Mouse (Mus musculus) mouse trophoblast stem cell (cell line): ENCODE results near the gene Med13l.

Experiments
- in situ Hi-C, 2 experiments: fragments of 300-500 bp; cut with MseI, MboI; formaldehyde crosslinking; loops; 2 replicates in 1 of 2; 3 replicates in 1 of 2; pipeline ENCODE4 v1.15.1; 2025

Med13l gene

DNA sequence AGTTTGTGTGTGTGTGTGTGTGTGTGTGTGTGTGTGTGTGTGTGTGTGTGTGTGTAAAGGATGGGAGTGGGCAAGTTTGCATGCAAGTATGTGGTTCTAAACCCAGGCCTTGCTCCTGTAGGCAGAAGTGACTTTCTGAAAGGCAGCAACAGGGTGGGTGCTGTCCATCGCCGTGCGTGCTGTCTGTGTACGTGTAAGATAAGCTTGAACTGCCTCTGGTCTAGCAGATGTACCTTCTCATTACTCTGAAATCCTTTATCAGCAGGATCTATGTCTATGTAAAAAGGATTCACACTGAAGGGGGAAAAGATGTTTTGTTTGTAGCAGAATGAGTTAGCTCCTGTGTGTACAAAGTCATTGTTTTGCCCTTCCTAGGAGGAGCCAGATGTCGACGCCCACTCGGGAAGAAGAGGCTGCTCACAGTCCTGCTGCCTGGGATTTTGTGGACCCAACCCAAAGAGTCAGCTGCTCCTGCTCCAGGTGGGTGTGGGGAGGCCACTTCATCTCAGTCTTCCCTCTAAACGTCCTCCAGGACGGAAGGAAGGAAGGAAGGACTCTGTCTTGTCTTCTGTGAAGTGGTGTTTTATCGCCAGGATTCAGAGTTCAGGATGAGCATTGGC, 165.5 kb downstream of the Med13l start:
- in situ Hi-C loops = no loop called here

- in situ Hi-C loops = no loop called here
Observed at GRCm38 (mm10) chr5:118727336-118727735, 166.9 kb downstream of the Med13l start.

DNA sequence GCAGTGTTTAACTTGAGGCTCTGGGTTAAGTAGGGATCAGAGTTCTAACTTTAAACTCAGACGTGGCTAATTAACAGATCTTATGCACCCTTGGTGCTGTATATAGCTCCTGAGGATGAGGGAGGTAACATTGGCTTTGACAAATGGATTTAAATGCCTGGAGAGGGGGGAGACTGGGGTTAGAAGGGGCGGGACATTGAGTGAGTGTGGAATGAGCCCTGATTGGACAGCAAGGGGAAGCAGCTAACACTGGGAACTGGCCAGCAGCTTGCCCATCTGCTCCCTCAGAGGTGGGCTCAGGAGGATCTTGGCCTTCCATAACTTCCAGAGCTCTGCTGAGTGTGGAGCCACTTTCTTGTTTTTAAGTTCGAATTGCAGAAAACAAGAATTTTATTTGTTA, 171.7 kb downstream of the Med13l start:
- in situ Hi-C loops = loop anchor here in 1 of 2 experiments (10.0 kb wide), 1 partner anchor 137 kb away; no protein-coding TSS in a partner anchor

- in situ Hi-C loops = loop anchor here in 1 of 2 experiments (10.0 kb wide), 1 partner anchor 138 kb away; no protein-coding TSS in a partner anchor
Observed at GRCm38 (mm10) chr5:118732651-118733050, 172.2 kb downstream of the Med13l start.

GRCm38 (mm10) chr5:118733566-118733965, 173.1 kb downstream of the Med13l start:
- in situ Hi-C loops = loop anchor here in 1 of 2 experiments (10.0 kb wide), 1 partner anchor 139 kb away; no protein-coding TSS in a partner anchor

DNA sequence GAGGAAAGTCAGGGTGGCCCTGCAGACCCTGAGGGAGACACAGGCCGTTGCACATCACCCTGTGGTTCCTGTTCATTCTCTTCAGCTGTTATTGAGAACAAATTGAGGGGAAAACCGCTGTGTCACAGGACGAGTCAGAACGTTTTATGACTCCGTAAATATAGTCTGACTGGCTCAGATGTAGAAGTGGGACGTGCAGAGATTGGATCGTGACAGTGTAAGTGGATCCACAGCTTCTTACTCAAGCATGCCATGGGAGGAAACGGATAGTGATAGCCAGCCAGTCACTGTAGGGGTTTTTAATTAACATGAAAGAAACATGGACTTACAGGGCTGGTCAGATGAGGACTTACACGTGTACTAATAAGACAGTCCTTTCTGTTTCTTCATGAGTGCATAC, 174.0 kb downstream of the Med13l start:
- in situ Hi-C loops = loop anchor here in 1 of 2 experiments (10.0 kb wide), 1 partner anchor 140 kb away; no protein-coding TSS in a partner anchor

GRCm38 (mm10) chr5:118735738-118736137, 175.3 kb downstream of the Med13l start:
- in situ Hi-C loops = loop anchor here in 1 of 2 experiments (10.0 kb wide), 1 partner anchor 141 kb away; no protein-coding TSS in a partner anchor

DNA sequence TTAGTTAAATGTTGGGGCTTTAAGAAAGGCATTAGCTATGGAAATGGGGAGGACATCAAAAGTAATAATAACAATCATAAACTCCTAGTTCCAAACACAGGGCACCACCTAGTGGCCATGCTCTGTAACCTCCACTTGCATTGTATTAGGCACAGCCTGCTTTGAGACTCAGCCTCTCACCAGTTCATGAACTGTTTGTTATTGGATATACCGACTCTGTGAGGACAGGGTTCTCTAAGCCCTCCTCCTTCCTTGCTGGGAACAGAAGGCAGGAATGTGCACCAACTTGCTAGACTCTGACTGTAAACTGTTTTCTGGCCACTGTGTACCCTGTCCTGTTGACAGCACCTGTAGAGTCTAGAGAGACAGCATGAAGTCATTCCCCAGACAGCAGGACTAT, 177.1 kb downstream of the Med13l start:
- in situ Hi-C loops = loop anchor here in 1 of 2 experiments (10.0 kb wide), 1 partner anchor 143 kb away; no protein-coding TSS in a partner anchor

DNA sequence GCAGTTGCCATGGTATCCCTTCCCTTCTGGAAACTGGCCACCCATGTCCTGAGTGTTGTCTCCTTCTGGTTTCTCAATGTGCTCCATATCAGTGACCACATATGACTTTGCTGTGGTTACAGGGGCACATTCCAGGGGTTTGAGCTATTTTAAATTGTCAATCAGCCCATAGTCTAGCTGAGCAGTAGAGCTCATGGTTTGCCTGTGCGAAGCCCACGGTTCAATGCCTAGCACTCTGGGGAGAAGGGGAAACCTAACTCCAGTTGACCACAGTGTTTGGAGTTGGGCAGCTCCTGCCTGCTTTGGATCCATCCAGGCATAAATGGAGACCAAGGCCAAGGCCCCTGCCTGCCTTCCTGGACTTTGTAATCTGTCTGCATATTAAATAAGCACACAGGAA, 182.6 kb downstream of the Med13l start:
- in situ Hi-C loops = no loop called here

- in situ Hi-C loops = no loop called here
Observed at GRCm38 (mm10) chr5:118747026-118747425, 186.5 kb downstream of the Med13l start.

DNA sequence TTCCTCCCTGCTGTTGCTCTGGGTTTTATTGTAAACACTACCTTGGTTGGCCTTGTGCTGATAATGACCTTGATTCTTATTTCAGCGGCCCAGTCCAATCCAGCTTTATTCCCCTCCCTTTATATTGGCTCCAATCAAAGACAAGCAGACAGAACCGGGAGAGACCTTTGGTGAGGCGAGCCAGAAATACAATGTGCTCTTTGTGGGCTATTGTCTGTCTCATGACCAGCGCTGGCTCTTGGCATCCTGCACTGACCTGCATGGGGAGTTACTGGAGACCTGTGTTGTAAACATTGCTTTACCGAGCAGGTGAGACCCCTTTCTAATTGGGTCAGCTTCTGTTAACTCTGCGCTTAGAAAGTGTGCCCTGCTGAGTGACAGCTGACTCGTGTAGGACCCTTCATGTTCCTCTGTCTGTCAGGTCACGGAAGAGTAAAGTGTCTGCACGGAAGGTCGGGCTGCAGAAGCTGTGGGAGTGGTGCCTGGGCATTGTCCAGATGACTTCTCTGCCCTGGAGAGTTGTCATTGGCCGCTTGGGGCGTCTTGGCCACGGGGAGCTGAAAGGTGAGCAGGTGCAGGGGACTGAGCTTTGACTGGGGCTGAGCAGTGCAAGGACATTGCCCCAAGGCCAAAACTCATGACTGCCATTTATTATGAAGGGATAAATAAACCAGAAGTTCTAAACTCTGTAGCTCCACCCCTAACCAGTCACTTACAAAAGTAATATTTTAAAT, 191.1 kb downstream of the Med13l start:
- in situ Hi-C loops = no loop called here

DNA sequence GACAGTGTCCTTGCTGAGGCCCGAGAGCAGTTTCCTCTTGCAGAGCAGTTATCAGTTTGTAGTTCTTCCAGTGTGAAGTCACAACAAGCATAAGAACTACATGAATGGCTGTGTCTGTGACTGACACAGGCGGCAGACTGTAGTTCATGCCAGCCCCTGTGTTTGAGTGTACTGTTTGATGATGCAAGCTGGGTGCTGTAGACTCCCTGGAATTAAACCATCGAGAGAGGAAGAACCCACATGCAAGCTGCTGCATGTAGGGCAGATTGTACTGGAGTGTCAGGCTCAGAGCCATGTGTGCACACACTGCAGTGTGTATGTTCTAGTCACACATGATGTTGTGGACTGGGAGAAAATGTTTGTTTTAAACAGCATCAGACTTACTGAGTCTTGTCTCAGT, 192.4 kb downstream of the Med13l start:
- in situ Hi-C loops = no loop called here

DNA sequence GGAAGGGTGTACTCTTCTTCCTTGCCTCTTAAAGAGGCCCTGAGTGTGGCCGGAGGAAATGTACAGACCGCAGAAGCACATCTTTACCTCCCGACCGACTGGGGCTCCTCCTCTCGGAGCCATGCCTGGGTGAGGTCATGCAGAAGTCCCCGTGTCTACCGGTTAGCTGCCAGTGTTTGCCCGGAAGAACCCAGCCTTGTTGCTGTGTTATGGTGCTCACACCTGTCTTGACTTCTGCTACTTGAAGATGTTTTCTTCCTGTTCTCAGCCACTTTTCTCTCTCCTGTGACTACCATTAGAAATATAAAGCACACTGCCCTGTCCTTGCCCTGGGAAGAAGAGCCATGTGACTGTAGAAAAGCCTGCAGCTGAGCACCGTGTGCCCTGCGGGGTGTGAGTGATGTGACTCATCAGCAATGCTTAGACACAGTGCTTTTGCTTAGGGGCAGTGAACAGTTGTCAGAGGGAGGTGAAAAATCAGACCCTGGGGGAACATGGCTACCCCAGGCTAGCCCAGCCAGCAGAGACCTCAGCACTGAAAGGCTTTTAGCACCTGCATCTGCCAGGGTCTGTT, 193.1 kb downstream of the Med13l start:
- in situ Hi-C loops = no loop called here

- in situ Hi-C loops = no loop called here
Observed at GRCm38 (mm10) chr5:118754191-118754759, 193.8 kb downstream of the Med13l start.

DNA sequence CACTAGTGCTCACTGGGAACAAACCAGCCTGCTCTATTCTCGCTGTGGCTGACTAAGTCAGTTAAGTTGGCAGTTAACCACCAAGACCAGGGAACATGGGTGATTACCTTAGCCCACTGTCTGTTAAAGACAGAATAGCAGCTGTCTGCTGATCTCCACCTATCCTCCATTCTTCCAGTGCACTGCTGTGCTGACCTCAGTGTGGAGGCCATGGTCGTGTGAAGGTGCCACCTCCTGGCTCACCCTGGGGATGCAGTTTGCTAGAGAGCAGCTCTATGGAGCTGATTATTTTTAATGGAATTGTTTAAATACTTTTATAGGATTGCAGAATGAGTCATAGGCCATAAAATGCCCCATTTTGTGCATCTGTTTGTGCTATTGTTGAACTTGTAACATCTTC, 195.6 kb downstream of the Med13l start:
- in situ Hi-C loops = no loop called here

DNA sequence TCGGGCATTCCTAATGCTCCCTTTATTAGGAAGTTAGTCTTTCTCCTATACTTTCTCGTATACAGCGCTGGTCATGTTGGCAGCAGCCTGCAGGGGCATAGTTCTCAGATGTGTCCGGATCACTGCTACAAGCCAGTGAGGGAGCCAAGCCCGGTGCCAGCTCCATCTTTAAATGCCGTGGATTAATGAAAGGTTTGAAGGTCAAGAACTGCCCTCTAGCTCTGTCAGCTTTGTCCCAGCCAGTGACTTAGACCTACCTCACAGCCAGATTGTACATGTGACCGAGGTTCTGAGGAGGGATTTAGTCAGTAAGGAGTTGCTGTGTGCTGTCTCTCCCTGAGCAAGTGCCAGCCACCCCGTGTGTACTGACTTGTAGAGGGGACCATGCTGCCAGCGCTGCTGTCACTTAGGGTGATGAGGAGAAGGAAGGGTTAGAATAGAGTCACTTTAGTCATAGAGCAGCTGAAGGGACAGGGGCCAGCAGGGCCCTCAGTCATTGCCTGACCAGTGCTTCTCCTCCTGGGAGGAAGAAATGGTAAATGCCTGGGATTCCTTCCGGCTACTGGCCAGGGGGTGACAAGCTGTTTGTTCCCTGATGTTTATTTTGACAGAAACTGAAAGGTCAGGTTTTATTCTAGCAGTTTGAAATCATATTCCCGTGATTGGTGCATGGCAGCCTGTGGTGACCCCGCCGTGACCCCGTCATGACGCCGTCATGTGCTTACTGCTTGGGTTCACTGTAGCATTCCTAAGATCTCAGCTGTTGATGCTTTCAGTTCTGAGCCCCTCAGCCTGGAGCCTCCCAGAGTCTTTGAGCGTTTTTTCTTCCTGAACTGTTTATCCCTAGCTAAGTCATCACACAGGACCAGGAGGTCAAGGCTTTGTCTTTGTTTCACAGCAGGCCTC, 197.2 kb downstream of the Med13l start:
- in situ Hi-C loops = no loop called here

DNA sequence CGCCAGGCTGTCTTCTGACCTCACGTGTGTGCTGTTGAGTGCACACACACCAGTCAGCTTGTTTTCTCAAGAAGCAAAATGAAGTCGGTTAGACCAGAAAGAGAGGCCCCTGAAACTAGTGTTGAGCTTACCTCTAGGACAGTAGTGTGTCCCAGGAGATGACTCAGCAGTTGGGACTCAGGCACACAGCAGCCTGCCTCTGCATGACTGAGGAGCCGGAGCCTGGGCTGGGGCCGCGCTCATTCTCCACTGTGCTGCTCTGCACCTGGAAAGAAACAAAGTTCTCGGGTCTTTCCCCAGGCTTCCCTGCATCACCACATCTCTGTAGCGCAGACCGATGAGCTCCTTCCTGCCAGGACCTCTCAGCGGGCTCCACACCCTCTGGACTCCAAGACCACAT, 200.5 kb downstream of the Med13l start:
- in situ Hi-C loops = no loop called here

DNA sequence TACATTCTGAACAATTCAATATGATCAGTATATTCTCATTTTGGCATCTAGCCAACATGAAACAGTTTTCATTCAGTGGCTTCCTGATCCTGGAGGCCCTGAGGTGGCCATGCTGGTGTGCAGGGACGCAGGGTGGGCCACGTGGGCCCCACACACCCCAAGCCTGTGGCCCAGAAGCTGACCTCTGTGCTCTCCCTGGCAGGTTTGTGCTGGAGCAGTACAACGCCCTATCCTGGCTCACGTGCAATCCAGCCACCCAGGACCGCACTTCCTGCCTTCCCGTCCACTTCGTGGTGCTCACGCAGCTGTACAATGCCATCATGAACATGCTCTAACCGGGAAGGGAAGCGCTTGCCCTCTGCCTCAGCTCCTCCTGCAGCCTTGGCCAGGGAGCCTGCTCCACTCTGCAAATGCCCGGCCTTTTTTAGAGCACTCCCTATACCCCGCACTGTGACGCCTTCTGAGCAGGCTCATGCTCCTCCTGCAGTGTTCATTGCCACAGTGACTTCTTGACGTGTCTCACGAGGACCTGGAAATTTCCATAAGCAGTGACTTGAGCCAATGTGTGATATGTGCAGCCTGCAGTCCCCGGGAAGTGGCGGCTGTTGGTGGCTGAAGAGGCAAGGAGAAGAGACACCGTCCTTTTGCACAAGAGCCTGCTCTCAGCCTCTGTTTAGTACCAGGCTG, 202.2 kb downstream of the Med13l start:
- in situ Hi-C loops = no loop called here

- in situ Hi-C loops = no loop called here
Observed at GRCm38 (mm10) chr5:118763353-118763752, 202.9 kb downstream of the Med13l start.

DNA sequence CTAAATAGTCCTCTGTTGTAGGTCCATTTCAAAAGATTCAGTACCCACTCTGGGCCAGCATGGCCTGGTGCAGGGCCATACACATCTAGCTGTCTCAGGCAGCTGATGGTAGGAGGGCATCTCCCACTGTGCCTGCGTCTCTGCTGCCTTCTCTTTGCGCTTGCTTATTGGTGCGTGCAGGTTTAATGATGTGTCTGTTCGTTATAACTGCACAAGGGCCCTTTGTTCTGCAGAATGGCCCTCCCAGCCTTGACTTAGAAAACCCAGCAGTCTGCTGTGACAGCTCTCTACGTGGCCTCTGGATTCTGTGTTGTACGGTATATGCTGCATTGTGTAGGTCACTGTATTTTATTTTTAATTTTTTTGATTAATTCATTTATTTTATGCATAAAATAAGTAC, 208.7 kb downstream of the Med13l start:
- in situ Hi-C loops = no loop called here

GRCm38 (mm10) chr5:118773866-118774265, 213.4 kb downstream of the Med13l start:
- in situ Hi-C loops = no loop called here
